Mouse (Mus musculus) right cerebral cortex, postnatal 4 days (tissue): ENCODE results near the gene U2af1l4.
A peak's percentile ranks its signal among the peaks of the same experiment; 100 is the strongest.

ENCODE experiments used
- DNase-seq: peaks from one replicate; pipeline ENCODE4 v3.0.0-alpha.2; 2022

Gene U2af1l4

DNA sequence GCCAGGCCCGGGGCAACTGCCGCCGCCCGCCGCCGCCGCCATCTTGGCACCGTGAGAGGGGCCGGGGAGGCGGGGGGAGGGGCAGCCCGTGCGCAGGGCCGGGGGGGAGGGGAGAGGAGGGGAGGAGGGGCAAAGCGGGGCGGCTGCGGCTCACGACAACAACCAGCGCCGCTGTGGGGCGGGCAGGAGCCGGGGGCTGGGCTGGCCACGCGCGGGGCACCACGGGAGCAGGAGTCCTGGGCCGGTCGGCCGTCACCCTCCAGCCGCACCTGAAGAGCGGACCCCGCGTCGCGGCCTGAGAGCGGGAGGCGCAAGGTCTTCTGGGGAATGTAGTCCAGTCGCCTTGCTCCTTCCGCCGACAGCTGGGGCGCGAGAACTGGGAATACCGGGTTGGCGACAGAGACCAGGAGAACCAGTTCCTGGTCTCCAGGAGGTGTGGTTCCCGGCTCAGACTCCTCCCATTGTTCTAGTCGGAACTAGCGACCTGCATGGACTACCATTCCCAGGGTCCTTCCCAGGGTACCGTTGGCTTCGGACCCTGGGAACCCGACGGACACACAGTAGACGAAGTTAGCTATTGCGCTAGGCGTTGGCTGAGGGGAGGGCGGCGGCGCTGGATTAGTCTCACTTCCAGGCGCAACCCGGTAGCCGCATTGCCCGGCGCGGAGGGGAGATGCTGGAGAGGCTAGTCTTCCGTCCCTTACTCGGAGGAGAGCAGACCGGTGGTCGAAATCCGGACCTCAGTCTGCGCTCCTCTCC lies 25.8 kb downstream of the U2af1l4 start, which contains the start of gene Kmt2b:
Kmt2b (minus strand) TSS at position 51 of the 759 bp plus-strand sequence.
- peak; percentile 91 for DNase-seq

DNA sequence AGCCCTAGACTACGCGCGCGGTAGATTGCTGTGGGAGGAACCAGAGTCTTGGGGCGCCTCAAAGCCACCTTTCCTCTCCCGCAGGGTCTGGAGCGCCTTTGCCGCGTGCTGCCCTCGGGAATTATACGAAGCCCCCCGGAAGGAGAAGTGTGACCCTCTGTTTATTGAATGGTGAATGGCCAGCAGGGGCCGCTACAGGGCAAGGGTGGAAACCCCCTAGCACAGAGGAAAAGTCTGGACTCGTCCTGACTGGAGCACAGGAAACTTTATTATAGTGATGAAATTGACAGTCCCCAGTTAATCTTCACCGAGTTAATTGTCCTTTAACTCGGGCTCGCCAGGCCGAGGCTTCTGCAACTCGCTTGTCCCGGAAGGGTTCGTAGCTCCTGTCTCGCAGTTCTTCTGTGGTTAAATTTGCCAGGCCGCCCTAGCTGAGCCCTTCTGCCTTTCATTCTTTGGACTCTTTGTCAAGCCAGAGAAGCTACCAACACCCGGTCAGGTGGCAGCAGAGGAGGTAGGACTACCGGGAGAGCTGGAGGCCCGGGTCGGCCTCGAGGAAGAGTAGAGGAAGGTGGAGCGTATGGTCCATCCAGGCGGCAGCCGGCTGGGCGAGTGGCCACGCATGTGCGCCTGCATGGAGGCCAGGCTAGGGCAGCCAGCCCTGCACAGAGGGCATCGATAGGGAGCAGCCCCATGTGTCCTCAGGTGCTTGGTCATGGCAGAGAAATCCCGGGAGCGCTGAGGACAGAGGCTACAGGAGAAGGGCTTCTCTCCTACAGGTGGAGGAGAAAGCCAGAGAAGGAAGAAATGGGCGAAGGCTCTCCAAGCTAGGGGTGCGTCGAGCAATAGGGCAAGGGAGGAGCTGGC lies 26.6 kb downstream of the U2af1l4 start:
- peak; percentile 96 for DNase-seq

DNA sequence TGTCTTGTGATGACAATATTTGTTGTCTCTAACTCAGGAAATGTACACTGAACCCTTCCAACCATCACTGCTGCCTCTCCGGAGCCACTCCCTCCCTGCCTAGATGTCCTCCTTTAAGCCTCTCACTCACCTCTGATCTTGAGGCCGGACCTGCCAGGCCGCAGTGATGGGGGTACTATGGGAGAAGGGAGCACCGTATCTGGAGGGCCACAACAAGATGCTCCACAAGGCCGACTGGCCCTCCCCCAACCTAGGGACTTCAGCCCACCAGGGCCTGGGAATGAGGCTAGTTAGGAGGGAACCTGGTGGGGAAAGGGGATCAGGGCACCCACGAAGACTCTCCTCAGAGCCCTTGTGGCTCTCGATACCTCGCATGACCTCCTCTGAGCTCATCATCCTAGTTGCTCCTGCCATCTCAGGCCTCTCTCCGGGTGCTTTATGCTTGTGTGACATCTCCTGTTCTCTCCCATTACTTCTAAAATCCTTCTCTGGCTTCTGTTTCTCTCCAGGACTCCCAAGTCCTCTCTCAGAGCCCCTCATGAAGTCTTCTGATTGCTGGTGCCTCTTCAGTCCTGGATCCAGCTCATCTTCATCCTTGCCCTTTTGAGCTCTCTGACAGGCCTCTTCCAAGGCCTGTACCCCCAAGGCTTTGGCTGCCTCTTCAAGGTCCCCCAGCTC lies 28.0 kb downstream of the U2af1l4 start:
- DNase-seq = no peak

DNA sequence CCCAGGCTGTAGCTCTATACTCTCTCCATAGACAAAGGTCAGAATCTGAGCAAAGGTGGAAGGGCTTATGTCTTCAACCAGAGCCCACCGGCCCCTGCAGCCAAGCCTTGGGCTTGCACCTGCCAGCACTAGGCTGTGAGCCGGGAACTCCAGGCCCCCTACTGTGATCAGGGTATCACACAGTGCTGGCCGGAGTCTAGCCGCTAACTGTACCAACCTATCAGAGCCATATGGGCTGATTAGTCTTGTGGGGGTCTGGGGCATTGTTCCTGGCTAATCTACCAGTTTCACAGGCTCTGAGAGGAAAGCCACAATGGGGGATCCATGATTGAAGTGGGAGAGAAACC lies 28.5 kb downstream of the U2af1l4 start:
- no peak for DNase-seq

DNA sequence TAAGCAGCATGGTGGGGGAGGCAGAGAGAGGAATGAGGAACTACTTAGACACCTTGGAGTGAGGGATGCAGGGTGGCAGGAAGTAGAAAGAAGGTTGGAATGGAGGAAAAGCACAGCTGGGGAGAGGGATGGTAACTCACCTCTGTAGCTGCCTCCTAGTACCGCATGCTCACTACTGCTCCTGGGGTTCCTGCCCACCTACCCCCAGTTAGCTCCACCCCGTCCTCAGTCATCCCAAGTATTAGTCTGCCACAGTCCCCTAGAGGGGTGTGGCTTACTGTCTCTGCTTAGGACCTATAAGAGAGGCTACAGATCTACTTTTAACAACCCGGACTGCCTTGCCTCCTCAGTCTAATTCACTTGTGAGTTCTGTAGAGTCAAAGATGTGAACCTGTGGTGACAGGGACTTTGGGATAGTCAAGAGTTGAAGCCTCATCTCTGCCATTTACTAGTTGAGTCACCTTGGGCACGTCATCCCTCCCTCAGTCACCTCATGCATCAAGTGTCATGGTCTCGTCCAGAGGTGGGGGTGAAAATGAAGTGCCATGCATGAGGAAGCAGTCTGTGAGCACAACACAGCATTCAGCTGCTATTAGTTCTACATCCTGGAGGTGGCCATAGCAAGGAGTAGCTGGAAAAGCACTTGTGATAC lies 29.8 kb downstream of the U2af1l4 start:
- DNase-seq = no peak

DNA sequence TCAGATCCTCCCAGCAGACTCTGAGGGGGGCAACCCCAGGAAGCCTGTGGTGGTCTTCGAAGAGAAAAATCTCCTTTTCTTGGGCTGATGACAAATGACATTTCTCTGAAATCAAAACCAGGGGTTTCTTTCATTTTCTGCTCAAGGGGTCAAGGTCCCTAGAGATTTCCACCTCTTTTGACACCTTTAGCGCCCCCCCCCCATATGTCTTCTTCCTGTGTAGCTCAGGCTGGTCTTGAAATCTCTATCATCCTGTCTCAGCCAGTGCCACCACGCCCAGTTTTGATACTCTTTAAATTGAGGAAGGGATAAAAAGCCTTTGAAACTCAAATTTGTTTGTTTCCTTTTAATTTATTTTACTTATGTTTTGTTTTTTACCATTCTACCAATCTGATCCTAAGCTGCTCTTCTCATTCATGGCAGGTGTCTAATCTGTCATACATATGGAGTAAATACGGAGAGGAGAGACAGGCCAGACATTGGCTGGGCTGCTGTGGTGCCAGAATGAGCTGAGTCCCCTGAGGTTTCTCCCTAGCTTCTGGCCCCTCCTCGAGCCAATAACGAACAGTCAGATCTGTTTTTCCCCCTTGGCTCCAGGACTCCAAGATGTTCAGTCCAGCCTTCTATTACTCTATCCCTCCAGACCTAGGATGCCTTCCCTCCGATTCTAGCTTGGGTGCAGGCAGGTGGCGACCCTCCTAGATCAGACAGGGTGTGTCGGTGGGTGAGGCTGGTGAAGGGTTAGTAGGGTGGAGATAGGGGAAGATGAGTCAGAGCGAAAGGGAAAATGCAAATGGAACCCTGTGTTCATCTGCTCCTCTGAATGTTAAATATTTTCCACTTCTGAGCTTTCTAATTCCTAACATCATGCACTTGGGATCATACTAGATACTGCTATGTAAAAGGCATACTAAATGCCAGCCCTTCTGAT lies 30.7 kb downstream of the U2af1l4 start:
- no peak for DNase-seq

GRCm38 (mm10) chr7:30594510-30595024 lies 31.5 kb downstream of the U2af1l4 start:
- DNase-seq = no peak

- no peak for DNase-seq
Measured at GRCm38 (mm10) chr7:30596093-30596492, 33.0 kb downstream of the U2af1l4 start.

DNA sequence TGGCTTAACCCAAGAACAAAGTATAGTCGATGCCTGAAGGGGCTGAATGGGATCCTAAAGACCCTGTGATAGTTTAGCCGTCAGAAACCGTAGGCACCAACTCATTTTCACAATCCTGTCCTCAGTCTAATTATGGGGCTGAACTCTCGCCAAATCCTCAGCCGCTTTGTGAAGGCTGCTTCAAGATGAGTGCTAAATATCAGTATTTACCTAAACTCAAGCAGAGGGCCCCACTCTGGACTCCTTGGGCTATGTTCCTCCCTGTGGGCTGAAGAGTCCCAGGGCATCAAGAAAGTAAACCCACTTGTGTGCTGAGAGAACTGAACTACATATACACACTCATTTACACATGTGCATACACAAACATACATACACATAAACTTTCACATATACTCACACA lies 33.7 kb downstream of the U2af1l4 start:
- DNase-seq = no peak

DNA sequence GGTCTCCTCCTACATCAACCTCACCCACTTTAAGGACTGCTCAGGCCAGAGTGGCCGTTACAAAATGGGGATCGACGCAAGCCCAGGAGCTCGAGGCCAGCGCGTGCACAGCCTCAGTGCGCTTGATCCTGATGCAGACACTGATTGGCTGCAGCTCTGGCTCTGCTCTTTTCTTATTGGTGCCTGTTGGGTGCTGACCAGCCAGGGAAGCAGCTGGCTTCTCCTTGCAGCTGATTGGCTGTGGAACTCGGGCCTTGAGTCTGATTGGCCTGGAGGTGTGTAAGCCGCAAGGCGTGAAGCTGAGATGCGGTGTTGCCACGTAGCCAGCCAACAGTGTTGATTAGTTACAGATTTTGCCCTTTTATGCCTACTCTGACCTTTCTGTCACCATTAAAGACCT lies 35.7 kb downstream of the U2af1l4 start, which contains the start of gene Zbtb32:
Zbtb32 (minus strand) TSS at position 124 of the 400 bp plus-strand sequence.
- DNase-seq = no peak

DNA sequence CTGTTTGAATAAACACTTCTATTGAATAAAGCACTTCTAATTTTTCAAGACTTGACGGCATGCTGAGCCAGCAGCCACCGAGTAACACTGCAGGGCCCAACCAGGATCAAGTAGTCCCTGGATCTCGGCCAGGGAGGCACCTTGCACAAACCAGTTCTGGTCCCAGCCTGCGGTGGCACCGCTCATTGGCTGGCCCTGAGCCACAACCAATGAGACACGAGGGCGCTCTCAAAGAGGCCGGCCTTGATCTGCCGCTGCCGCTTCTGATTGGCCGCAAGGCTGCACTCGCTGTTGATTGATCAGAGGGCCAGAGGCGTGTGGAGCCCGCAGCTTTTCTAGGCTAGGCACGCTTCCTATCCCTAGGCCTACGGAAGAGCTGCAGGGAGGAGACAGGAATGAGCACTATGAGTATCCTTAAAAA lies 36.8 kb downstream of the U2af1l4 start:
- DNase-seq = peak; percentile 88

DNA sequence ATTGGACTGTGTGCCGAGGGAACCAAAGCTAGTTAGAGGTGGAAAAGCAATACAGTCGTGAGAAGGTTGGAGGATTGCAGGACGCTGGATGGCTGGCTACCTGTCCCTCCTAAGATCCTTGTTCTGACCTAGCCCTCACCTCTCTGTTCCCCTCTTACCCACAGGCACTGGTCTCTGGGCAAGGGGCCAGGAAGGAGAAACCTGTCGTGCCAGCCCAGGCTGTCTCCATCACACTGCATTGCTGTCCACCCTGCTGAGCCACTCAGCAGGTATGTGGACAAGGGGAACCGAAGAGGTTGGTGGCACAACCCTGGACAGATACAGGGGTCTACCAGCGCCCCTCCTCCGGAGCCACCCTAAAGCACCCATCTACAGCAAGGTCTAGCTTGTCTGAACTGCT lies 37.5 kb downstream of the U2af1l4 start:
- DNase-seq = no peak

- DNase-seq = no peak
Measured at GRCm38 (mm10) chr7:30602583-30602982, 39.5 kb downstream of the U2af1l4 start.

DNA sequence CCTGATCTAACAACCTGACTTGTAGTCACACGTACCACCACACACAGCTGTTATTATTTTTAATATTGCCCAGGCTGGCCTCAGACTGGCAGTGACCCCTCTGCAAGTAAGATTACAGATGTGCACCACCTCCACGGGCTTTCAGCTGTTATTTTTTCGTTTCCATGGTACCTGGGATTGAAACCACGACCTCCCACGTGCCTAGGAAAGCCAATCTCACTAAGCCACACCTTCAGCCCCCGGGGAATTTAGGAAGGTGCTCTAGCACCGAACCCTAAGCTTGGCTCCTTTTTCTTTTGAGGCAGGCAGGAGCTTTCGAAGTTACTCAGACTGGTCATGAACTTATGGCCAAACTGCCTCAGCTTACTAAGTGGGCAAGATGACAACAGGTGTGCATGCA lies 41.3 kb downstream of the U2af1l4 start:
- no peak for DNase-seq

DNA sequence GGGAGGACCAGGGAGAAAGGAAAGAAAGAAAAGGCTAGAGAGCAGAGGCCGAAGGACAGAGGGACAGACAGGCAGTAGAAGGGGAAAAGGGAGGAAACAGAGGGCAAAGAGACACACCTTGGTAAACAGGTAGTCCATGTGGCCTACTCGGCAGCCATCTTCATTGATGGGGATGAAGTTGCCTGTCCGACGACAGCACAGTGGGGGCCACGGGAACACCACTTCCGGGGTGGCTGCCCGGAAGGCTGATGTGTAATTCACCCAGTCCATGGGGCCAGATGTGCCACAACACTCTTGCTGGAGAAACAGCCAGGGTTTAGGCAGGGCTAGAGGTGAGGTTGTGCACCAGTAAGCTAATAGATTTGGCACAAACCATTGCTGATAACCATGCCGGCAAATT lies 41.8 kb downstream of the U2af1l4 start:
- DNase-seq = no peak

GRCm38 (mm10) chr7:30607706-30608309 lies 44.7 kb downstream of the U2af1l4 start:
- DNase-seq = no peak

- no peak for DNase-seq
Measured at GRCm38 (mm10) chr7:30608476-30608875, 45.4 kb downstream of the U2af1l4 start.

DNA sequence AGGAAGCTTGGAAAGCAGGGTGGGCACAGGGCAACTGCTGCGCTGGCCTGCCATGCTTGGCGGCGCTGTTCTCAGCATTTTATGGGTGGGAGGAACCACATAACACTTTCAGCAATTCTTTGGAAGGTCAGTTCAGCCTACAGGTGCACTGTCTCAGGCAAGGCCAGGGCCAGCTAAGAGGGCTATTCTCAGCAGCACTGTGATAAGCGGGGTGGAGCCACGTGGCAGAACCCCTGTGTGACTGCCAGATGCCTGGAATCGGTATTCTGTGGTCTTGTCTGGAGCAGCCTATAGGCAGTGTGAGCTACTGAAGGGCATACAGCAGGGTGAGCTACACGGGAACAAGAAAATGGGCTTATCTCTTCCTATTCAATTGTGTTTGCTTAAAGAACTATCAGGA lies 46.9 kb downstream of the U2af1l4 start:
- no peak for DNase-seq

DNA sequence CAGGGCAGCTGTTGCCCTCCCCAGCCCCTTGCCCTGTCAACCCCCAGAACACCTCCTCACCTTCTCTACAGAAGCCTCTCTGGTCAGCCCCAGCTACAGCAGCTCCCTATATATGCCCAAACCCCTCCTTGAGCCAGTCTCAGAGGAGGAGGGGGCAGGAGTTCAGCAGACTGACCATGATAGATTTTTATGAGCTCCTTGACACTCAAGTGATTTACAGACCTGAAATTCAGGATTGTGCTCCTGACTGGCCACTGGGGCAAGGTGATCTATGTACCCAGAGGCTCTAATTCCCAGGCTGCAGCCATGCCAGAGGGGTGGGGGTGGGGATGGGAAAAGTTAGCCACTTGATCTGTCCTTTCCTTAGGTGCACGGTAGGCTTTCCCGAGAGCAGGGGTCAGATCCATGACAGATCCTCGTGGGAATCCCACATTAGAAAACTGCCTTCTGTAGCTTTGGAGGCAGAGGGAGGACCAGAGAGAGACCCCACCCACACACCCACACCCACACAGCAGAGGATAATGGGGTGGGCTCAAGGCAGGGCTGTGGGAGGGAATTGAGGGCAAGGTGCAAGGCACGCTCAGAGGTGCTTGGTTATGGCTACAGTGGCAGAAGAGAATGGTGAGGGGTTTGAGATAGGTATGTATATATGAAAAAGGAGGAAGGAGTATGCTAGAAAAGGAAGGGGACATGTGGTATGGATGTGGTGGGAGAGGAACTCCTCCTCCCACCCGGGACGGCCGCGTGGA lies 49.7 kb downstream of the U2af1l4 start, which contains the start of gene Upk1a:
Upk1a (minus strand) TSS at position 194 of the 749 bp plus-strand sequence.
- no peak for DNase-seq

GRCm38 (mm10) chr7:30613529-30614112 lies 50.5 kb downstream of the U2af1l4 start:
- peak; percentile 64 for DNase-seq
